Mouse (Mus musculus) C2C12 (cell line): ENCODE results near the gene Arhgap15. TPM values are rescaled to one million over a fixed set of nuclear protein-coding genes. Genes with fewer than 3 reads are reported as not detected.

Source experiments
- H3K27me3 ChIP-seq: one replicate; pipeline ENCODE4 v1.6.1; 2011; ENCODE audit not compliant: control insufficient read depth, insufficient read depth, insufficient read length
- H3K36me3 ChIP-seq: one replicate; pipeline ENCODE4 v1.6.1; 2011; ENCODE audit not compliant: control insufficient read depth, insufficient read depth
- H3K4me3 ChIP-seq: one replicate; pipeline ENCODE4 v1.5.1; 2011; ENCODE audit warnings: mild to moderate bottlenecking, control low read depth; ENCODE audit not compliant: poor library complexity, insufficient read depth, severe bottlenecking
- H3K79me2 ChIP-seq: one replicate; pipeline ENCODE4 v1.6.1; 2011; ENCODE audit not compliant: control insufficient read depth, insufficient read depth
- H3K79me3 ChIP-seq: one replicate; pipeline ENCODE4 v1.6.1; 2011; ENCODE audit warnings: low read depth, control low read depth
- H3ac ChIP-seq: one replicate; pipeline ENCODE3; 2011; ENCODE audit warnings: low read depth; ENCODE audit not compliant: control insufficient read depth, insufficient read length
- CEBPB ChIP-seq: IDR thresholded peaks from one replicate; pipeline ENCODE4 v1.6.1; 2011; ENCODE audit warnings: low read depth, mild to moderate bottlenecking, control low read depth, moderate library complexity
- CTCF ChIP-seq: IDR thresholded peaks from one replicate; pipeline ENCODE4 v1.5.1; 2011; ENCODE audit not compliant: control insufficient read depth, insufficient read depth, insufficient read length
- FOSL1 ChIP-seq: IDR thresholded peaks from one replicate; pipeline ENCODE4 v1.8.0; 2011; ENCODE audit warnings: mild to moderate bottlenecking, low read length; ENCODE audit not compliant: poor library complexity, insufficient read depth, severe bottlenecking
- MAX ChIP-seq: IDR thresholded peaks from one replicate; pipeline ENCODE4 v1.6.1; 2011; ENCODE audit warnings: mild to moderate bottlenecking, control low read depth
- MYOD1 ChIP-seq: IDR thresholded peaks from one replicate; pipeline ENCODE4 v1.6.1; 2011; ENCODE audit warnings: low read depth; ENCODE audit not compliant: control insufficient read depth, insufficient read length
- MYOG ChIP-seq: IDR thresholded peaks from one replicate; pipeline ENCODE4 v1.6.1; 2011; ENCODE audit not compliant: control insufficient read depth, insufficient read length; ENCODE audit errors: extremely low read depth
- USF1 ChIP-seq: IDR thresholded peaks from one replicate; pipeline ENCODE4 v1.6.1; 2011; ENCODE audit warnings: low read depth, mild to moderate bottlenecking, control low read depth, moderate library complexity
- polyA plus RNA-seq: library from polyadenylated mRNA; unstranded; fragments of >200 nt; fragmentation: generic; extraction: Trizol; gene quantifications from one replicate; pipeline ENCODE4 v1.2.1, GENCODE M21; 2012; ENCODE audit warnings: missing spikeins

Arhgap15 gene
- polyA plus RNA-seq, 1 experiment: not detected

DNA sequence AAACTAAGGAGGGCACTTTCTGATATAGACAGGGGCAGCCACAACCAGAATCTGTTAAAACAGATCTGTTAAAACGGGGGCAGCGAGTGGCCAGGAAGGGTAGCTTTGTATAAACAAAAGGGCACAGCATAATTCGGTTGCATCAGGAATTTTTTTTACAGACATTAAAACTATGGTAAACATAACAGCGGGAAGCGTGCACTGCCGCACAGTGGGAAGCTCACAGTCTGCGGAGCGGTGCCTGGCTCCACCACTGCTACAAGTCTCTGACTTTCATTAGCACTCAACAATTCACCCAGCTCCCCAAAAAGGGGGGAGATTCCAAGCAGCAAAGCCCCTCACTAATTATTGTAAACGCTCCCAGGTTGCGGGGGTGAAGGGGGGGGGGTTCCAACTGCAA lies 562.6 kb downstream of the Arhgap15 start:
- no peaks in the 10 kb centered on the region for H3K36me3 ChIP-seq
- no peaks in the 10 kb centered on the region for H3K79me3 ChIP-seq
- TF ChIP-seq MAX (no peak), MYOD1 (no peak), CEBPB (no peak), CTCF (no peak), MYOG (no peak), FOSL1 (no peak), USF1 (no peak)
- no peaks in the 10 kb centered on the region for H3K27me3 ChIP-seq
- no peaks in the 10 kb centered on the region for H3K79me2 ChIP-seq
- no peak overlapping the region for H3K4me3 ChIP-seq
- H3ac ChIP-seq: no peak overlapping the region

DNA sequence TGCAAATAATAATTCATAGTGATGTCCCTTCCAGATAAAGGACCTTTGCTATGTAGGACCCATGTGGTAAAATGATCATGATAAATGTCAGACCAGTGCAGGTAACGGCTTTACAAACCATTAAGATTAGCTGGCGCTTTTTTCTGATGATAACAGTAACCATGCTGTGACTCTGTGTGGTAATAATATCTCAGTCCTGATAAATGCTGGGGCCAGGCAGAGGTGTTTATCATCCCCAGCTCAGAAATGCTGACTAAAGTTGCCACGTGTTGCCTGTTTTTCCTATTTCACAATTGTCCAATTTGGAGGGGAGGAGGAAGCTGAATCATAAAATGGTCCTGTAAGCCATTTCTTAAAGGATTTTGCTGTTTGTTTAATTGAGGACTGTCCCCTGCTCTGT lies 564.9 kb downstream of the Arhgap15 start:
- Histone ChIP-seq H3K36me3 (no peaks in the 10 kb centered on the region), H3K27me3 (no peaks in the 10 kb centered on the region), H3K4me3 (no peak overlapping the region), H3K79me3 (no peaks in the 10 kb centered on the region), H3ac (no peak overlapping the region), H3K79me2 (no peaks in the 10 kb centered on the region)
- TF ChIP-seq MYOG (no peak), USF1 (no peak), MAX (no peak), FOSL1 (no peak), CTCF (no peak), CEBPB (no peak), MYOD1 (no peak)

DNA sequence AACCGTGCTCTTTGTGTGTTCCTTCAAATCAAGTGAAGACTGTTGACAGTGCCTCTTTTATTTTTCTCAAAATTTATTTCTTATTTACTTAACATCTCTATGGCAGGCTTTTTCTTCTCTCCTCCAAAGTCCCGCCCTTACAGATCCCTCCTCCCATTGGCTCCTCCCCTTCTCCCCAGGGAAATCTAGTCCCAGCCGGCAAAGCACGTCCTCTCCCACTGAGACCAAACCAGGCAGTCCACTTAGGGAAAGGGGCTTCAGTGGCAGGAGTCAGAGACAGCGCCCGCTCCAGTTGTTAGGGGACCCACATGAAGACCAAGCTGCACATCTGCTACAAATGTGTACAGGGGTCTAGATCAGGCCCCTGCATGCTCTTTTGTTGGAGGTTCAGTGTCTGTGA lies 569.8 kb downstream of the Arhgap15 start:
- Histone ChIP-seq H3K4me3 (no peak overlapping the region), H3K36me3 (no peaks in the 10 kb centered on the region), H3ac (no peak overlapping the region), H3K27me3 (no peaks in the 10 kb centered on the region), H3K79me2 (no peaks in the 10 kb centered on the region), H3K79me3 (no peaks in the 10 kb centered on the region)
- TF ChIP-seq MAX (no peak), CEBPB (no peak)

DNA sequence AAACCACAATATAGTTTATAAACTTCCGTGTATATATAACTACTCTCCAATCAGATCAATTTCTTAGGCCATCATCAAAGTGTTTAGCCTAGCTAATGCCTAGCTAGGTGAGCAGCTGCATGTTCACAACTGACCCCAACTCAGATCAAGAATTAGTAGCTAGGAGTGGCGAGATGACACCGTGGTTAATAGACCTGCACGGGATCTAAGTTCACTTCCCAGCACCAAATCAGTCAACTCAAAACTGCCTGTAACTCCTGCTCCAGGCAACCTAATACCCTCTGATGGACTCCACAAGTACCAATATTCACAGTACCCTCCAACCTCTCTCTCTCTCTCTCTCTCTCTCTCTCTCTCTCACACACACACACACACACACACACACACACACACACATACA lies 570.9 kb downstream of the Arhgap15 start:
- Histone ChIP-seq H3K36me3 (no peaks in the 10 kb centered on the region), H3K4me3 (no peak overlapping the region), H3ac (no peak overlapping the region), H3K27me3 (no peaks in the 10 kb centered on the region), H3K79me2 (no peaks in the 10 kb centered on the region), H3K79me3 (no peaks in the 10 kb centered on the region)
- no peak for TF ChIP-seq CTCF
- no peak for TF ChIP-seq FOSL1
- no peak for TF ChIP-seq USF1
- TF ChIP-seq CEBPB: no peak
- TF ChIP-seq MYOG: no peak

DNA sequence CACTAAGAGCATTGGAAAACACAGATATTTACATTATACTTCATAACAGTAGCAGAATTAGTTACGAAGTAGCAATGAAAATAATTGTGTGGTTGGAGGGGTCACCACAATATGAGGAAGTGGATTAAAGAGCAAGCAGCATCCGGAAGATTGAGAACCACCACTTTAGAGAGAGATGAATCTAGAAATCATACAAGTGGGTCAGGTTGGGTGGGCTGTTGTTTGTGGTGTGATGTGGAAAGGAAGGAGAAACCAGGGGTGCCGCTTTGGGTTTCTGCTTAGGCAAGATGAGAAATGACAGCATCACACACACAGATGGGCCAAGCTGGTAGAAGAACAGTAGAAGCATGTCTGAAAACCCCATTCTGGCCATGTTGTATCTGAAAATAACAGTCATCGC lies 575.2 kb downstream of the Arhgap15 start:
- no peak for TF ChIP-seq MAX
- TF ChIP-seq MYOD1: no peak
- no peak for TF ChIP-seq USF1
- no peak for TF ChIP-seq MYOG
- no peak for TF ChIP-seq CEBPB
- TF ChIP-seq CTCF: no peak
- TF ChIP-seq FOSL1: no peak
- Histone ChIP-seq H3ac (no peak overlapping the region), H3K79me2 (no peaks in the 10 kb centered on the region), H3K27me3 (no peaks in the 10 kb centered on the region), H3K4me3 (no peak overlapping the region), H3K36me3 (no peaks in the 10 kb centered on the region), H3K79me3 (no peaks in the 10 kb centered on the region)

DNA sequence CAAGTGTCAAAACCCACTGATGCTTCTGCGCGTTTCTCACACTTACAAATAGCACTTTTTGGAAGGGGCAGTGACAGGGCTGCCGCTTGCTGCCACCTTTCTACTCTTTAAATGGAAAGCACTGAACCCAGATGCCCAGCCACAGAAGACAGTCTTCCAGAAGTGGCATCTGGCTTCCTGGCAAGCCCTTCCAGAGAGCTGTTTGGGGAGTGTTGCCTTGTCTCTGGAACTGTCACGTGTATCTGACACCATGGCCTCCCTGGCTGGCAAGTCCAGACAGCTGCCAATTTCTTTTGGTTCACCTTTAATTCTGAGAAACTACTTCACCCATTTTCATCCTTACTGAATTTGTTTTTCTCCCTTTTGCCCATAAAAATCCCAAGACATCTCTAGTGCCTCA lies 584.7 kb downstream of the Arhgap15 start:
- TF ChIP-seq CEBPB (no peak), MYOG (no peak), FOSL1 (no peak)
- no peaks in the 10 kb centered on the region for H3K79me2 ChIP-seq
- H3ac ChIP-seq: no peak overlapping the region
- H3K36me3 ChIP-seq: no peaks in the 10 kb centered on the region
- H3K27me3 ChIP-seq: no peaks in the 10 kb centered on the region
- no peaks in the 10 kb centered on the region for H3K79me3 ChIP-seq
- no peak overlapping the region for H3K4me3 ChIP-seq
